Mouse (Mus musculus) C2C12 (cell line): ENCODE data around the gene Rgs13. TPM values are rescaled to one million over a fixed set of nuclear protein-coding genes. Genes with fewer than 3 reads are reported as not detected.

Source experiments
- H3K27me3 ChIP-seq: one replicate; pipeline ENCODE4 v1.6.1; 2011; ENCODE audit not compliant: control insufficient read depth, insufficient read depth, insufficient read length
- H3K36me3 ChIP-seq: one replicate; pipeline ENCODE4 v1.6.1; 2011; ENCODE audit not compliant: control insufficient read depth, insufficient read depth
- H3K4me3 ChIP-seq: one replicate; pipeline ENCODE4 v1.5.1; 2011; ENCODE audit warnings: mild to moderate bottlenecking, control low read depth; ENCODE audit not compliant: poor library complexity, insufficient read depth, severe bottlenecking
- H3K79me2 ChIP-seq: one replicate; pipeline ENCODE4 v1.6.1; 2011; ENCODE audit not compliant: control insufficient read depth, insufficient read depth
- H3K79me3 ChIP-seq: one replicate; pipeline ENCODE4 v1.6.1; 2011; ENCODE audit warnings: low read depth, control low read depth
- H3ac ChIP-seq: one replicate; pipeline ENCODE3; 2011; ENCODE audit warnings: low read depth; ENCODE audit not compliant: control insufficient read depth, insufficient read length
- CEBPB ChIP-seq: IDR thresholded peaks from one replicate; pipeline ENCODE4 v1.6.1; 2011; ENCODE audit warnings: low read depth, mild to moderate bottlenecking, control low read depth, moderate library complexity
- CTCF ChIP-seq: IDR thresholded peaks from one replicate; pipeline ENCODE4 v1.5.1; 2011; ENCODE audit not compliant: control insufficient read depth, insufficient read depth, insufficient read length
- FOSL1 ChIP-seq: IDR thresholded peaks from one replicate; pipeline ENCODE4 v1.8.0; 2011; ENCODE audit warnings: mild to moderate bottlenecking, low read length; ENCODE audit not compliant: poor library complexity, insufficient read depth, severe bottlenecking
- MAX ChIP-seq: IDR thresholded peaks from one replicate; pipeline ENCODE4 v1.6.1; 2011; ENCODE audit warnings: mild to moderate bottlenecking, control low read depth
- MYOD1 ChIP-seq: IDR thresholded peaks from one replicate; pipeline ENCODE4 v1.6.1; 2011; ENCODE audit warnings: low read depth; ENCODE audit not compliant: control insufficient read depth, insufficient read length
- MYOG ChIP-seq: IDR thresholded peaks from one replicate; pipeline ENCODE4 v1.6.1; 2011; ENCODE audit not compliant: control insufficient read depth, insufficient read length; ENCODE audit errors: extremely low read depth
- USF1 ChIP-seq: IDR thresholded peaks from one replicate; pipeline ENCODE4 v1.6.1; 2011; ENCODE audit warnings: low read depth, mild to moderate bottlenecking, control low read depth, moderate library complexity
- polyA plus RNA-seq: library from polyadenylated mRNA; unstranded; fragments of >200 nt; fragmentation: generic; extraction: Trizol; gene quantifications from one replicate; pipeline ENCODE4 v1.2.1, GENCODE M21; 2012; ENCODE audit warnings: missing spikeins

Rgs13 gene
- polyA plus RNA-seq, 1 experiment: not detected

DNA sequence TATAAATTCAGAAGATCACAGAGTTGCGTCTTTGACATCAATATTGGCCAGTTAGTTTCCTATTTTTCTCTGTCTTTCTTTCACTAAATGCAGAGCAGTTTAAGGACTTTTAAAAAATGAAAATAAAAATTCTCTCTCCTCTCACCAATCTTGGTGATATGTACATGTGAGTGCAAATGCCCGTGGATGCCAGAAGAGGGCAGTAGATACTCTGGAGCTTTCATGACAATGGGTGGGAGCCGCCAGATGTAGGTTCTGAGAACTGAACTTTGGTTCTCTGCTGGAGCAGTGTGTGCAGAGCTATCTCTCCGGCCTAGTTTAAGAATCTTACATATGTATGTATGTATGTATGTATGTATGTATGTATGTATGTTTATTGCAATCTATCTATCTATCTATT is 2.4 kb upstream of the Rgs13 start:
- TF ChIP-seq MYOD1 (no peak), FOSL1 (no peak), MAX (no peak)
- Histone ChIP-seq H3ac (no peak overlapping the region), H3K36me3 (no peaks in the 10 kb centered on the region), H3K79me3 (no peaks in the 10 kb centered on the region), H3K27me3 (no peaks in the 10 kb centered on the region), H3K4me3 (no peak overlapping the region), H3K79me2 (no peaks in the 10 kb centered on the region)

DNA sequence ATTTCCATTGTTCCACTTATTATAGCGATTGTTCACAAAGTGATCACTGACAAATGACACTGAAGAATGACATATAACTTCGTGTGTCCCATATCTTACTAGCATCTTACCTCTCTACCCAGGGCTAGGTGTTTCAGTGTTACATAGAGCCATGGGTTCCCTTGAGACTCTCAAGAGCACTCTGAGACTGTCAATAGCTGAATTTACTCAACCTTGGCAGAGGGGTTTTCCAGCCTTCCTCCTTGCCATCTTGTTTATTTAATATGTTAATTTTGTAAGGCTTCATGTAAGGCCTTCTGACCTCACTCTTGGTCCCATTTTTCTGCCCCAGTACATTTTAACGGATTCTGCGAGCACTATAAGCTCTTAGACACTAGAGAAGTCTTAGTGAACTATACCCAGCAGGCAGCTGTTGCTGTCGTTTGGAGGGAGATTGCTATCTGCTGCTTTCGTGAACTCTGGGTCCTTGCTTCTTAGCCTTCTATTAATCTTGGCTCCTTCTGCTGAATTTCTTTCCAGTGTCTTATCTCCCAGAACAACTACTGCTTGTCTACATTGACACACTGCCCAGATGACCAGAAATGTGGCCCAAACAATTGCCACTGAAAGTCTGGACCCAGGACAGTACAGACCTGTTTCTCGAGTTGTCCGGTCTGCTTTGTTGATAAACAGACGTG is 1.2 kb upstream of the Rgs13 start:
- Histone ChIP-seq H3K4me3 (no peak overlapping the region), H3ac (no peak overlapping the region), H3K27me3 (no peaks in the 10 kb centered on the region), H3K36me3 (no peaks in the 10 kb centered on the region), H3K79me2 (no peaks in the 10 kb centered on the region), H3K79me3 (no peaks in the 10 kb centered on the region)
- no peak for TF ChIP-seq MYOG
- no peak for TF ChIP-seq USF1
- no peak for TF ChIP-seq CEBPB
- no peak for TF ChIP-seq CTCF
- no peak for TF ChIP-seq FOSL1
- no peak for TF ChIP-seq MAX
- peak; percentile 32 for TF ChIP-seq MYOD1

DNA sequence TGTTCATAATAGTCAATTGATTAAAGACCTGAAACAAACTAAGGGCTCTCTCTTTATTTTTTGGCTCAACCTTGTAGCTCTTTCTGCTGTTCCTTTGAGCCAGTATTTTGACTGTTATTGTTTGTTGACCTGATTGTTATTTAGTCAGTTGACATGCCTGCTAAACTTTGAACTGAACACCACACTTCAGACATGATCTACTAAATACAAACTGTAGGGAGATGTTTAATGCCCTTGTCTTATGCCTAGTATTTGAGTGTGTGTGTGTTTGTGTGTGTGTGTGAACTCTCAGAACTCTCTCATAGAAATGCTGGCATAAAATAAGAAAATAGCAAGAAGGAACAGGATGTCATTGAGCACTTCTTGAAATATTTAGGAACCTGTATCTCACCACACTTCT is 448 bp upstream of the Rgs13 start:
- TF ChIP-seq CTCF: no peak
- TF ChIP-seq USF1: no peak
- TF ChIP-seq MYOG: no peak
- TF ChIP-seq CEBPB: no peak
- TF ChIP-seq FOSL1: no peak
- no peak for TF ChIP-seq MYOD1
- TF ChIP-seq MAX: no peak
- Histone ChIP-seq H3K4me3 (no peak overlapping the region), H3K27me3 (no peaks in the 10 kb centered on the region), H3ac (no peak overlapping the region), H3K79me3 (no peaks in the 10 kb centered on the region), H3K36me3 (no peaks in the 10 kb centered on the region), H3K79me2 (no peaks in the 10 kb centered on the region)

- TF ChIP-seq MYOG (no peak), CTCF (no peak), CEBPB (no peak), USF1 (no peak), MAX (no peak), FOSL1 (no peak), MYOD1 (no peak)
- Histone ChIP-seq H3K36me3 (no peaks in the 10 kb centered on the region), H3K79me3 (no peaks in the 10 kb centered on the region), H3ac (no peak overlapping the region), H3K79me2 (no peaks in the 10 kb centered on the region), H3K27me3 (no peaks in the 10 kb centered on the region), H3K4me3 (no peak overlapping the region)
Measured at GRCm38 (mm10) chr1:144174760-144175159, 2.4 kb downstream of the Rgs13 start.

DNA sequence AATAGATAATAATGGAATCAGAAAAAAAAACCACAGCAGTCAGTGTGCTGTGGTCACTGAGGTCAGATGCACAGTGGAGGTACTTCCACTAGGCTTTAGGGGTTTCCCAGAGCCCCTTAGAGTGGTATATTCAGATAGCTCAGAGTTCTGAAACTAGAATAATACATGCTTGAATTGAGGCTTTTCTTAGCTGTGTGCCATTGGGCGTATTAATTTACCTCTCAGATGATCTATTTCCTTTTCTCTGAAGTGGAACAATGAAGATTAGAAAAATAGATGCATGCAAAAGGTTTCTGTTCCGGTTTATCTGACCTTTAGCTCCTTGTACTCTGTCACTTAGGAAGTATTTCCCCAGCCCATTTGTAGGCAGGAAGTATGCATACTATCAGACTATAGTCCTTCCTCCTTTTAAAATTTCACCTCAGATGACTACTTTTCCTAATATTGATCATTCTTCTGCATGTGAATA is 3.6 kb downstream of the Rgs13 start:
- TF ChIP-seq FOSL1 (no peak), CTCF (no peak), MYOD1 (no peak), MYOG (no peak), USF1 (no peak), MAX (no peak), CEBPB (no peak)
- H3K36me3 ChIP-seq: no peaks in the 10 kb centered on the region
- H3K79me2 ChIP-seq: no peaks in the 10 kb centered on the region
- no peaks in the 10 kb centered on the region for H3K79me3 ChIP-seq
- H3ac ChIP-seq: no peak overlapping the region
- no peaks in the 10 kb centered on the region for H3K27me3 ChIP-seq
- no peak overlapping the region for H3K4me3 ChIP-seq

DNA sequence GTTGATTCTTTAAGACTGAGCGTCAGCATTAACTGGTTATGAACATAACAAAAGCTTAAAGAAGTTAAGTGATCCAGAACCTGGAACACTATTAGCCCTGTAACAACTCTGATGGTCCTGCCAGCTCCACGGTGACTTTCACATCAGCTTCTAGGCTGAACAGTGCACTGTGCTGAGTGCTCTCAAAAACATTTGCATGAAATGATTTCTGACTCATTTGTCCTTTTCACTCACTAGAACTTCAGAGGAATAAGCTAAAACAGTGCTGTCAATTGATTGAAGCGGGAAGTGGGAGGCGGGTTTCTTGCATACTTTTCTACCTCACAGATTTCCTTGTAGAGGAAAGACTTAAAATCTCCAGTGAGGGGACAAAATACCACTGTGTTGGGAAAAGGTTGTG is 8.3 kb downstream of the Rgs13 start:
- no peaks in the 10 kb centered on the region for H3K27me3 ChIP-seq
- H3K36me3 ChIP-seq: no peaks in the 10 kb centered on the region
- TF ChIP-seq USF1: no peak
- no peak for TF ChIP-seq CTCF
- TF ChIP-seq CEBPB: no peak
- no peak for TF ChIP-seq MYOG
- no peaks in the 10 kb centered on the region for H3K79me2 ChIP-seq
- no peak overlapping the region for H3ac ChIP-seq
- no peaks in the 10 kb centered on the region for H3K79me3 ChIP-seq
- no peak overlapping the region for H3K4me3 ChIP-seq
